Mouse (Mus musculus) small intestine, adult 2 months (tissue): ENCODE measurements around the gene Ch25h.

Experiments used
- CTCF ChIP-seq: fragments of 200-500 bp; IDR thresholded peaks from 2 replicates; pipeline ENCODE4 v1.5.1; 2012; ENCODE audit warnings: low read depth, mild to moderate bottlenecking, control low read depth, inconsistent platforms, low read length, moderate library complexity, mixed read lengths; ENCODE audit not compliant: insufficient replicate concordance, insufficient read length; ENCODE audit errors: extremely low read depth
- POLR2A ChIP-seq: fragments of 200-500 bp; IDR thresholded peaks from 2 replicates; pipeline ENCODE4 v1.6.1; 2012; ENCODE audit warnings: low read depth, mild to moderate bottlenecking, control low read depth, inconsistent platforms, low read length, moderate library complexity

- TF ChIP-seq CTCF: no peak
- TF ChIP-seq POLR2A: no peak
Measured at GRCm38 (mm10) chr19:34474991-34475971, at the start of gene Ch25h.
